23 mouse cellular contexts compared by ENCODE assay signal in genomic region chr3:85042126-85042525, GRCm38 (mm10).
DNase-seq lines count a peak whose midpoint lies in the region; ATAC-seq lines count a peak whose summit lies in the region.
"Had no signal": no experiment of that assay in that cellular context is flagged by ENCODE, and none has a peak within 500 bp of the region (broad histone marks: within the 10 kb centered on the region; RNA-seq: fewer than 3 reads in every experiment).

No protein-coding gene starts in this region.

- 0 out of 2 replicates have a peak, but pooled peaks have one; percentile 29 for ATAC-seq in frontal cortex, adult (ENCODE audit: low TSS enrichment)
- ATAC-seq in megakaryocyte-erythroid progenitor cell, adult 5-6 weeks (replicated peaks; ENCODE audit: low FRiP score, low TSS enrichment, poor library complexity, severe bottlenecking) = no peak
- ATAC-seq: CD4-positive, CD25-positive, alpha-beta regulatory T cell, adult 4 months; forebrain, embryonic 13.5 days; hindbrain, postnatal 0 days; intestine, embryonic 15.5 days; liver, embryonic 12.5 days; liver, postnatal 0 days; lung, postnatal 0 days; midbrain, embryonic 13.5 days had no signal

- no peak for DNase-seq in frontal cortex, postnatal 14 days (ENCODE audit: low spot score in 2 of 2)
- peak; percentile 33 for DNase-seq in cerebellum, adult 11 months
- DNase-seq in cerebellum, adult 8-10 months = peak; percentile 49
- peak; percentile 46 to 65 for DNase-seq in cerebellum, postnatal 25 days
- no peak for DNase-seq in lung, adult 18-20 months
- DNase-seq: adrenal gland, postnatal 14 days; heart, adult 2 months; heart, postnatal 10 days; kidney, adult 8-10 months; left cerebral cortex, postnatal 4 days; liver, postnatal 0 days; lung, postnatal 4 days; thymus, adult 2 months; thymus, postnatal 4 days had no signal

Comparison
In these comparisons a context has a peak if more than half of its experiments do, and no peak if none do; other contexts are left out.
1. DNase-seq: peak in cerebellum, adult 11 months (single experiment), cerebellum, adult 8-10 months (single experiment) and cerebellum, postnatal 25 days (2 of 2); none in frontal cortex, postnatal 14 days (0 of 2) and lung, adult 18-20 months (0 of 2).